Mouse (Mus musculus) megakaryocyte, embryonic 14.5 days (primary cell): ENCODE data around the gene Gemin5.

Experiments used
- FLI1 ChIP-seq: IDR thresholded peaks from 2 replicates; pipeline ENCODE4 v1.6.1; 2012; ENCODE audit warnings: low read length, inconsistent platforms, mixed read lengths
- GATA1 ChIP-seq: IDR thresholded peaks from 3 replicates; pipeline ENCODE4 v1.6.1; 2012; ENCODE audit warnings: mixed read lengths, low read length, inconsistent platforms, borderline replicate concordance

DNA sequence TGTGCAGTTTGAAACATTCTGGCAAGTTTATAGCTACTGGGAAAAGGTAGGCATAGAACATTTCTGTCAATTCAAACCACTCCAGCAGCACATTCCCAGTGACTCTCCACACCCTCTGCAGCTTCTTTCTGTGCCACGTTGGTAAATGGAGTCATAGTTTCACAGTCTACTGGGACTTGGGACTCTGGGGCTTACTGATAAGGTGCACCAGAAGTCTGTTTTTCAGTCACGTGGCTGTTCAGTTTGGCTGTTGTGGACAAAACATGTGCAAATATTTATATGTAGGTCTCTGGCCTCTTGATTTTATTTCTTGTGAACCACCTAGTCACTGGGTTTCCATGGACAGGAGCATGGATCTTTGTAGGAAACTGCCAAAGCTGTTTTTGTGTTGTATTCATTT lies 40.8 kb downstream of the Gemin5 start:
- TF ChIP-seq GATA1: no peak
- TF ChIP-seq FLI1: no peak
